Mouse (Mus musculus) embryonic fibroblast, embryonic 13.5 days (primary cell): ENCODE results near the gene Duoxa1.
"Not testable (repeated sequence)": the region's sequence is repeated elsewhere in the genome, so short reads cannot be mapped to it uniquely, and the experiment has no call there.

ENCODE experiments used
- CTCF ChIP-seq: IDR thresholded peaks from 2 replicates; pipeline ENCODE4 v1.5.1; 2011; ENCODE audit warnings: mild to moderate bottlenecking, control low read depth, low read length, moderate library complexity, borderline replicate concordance; ENCODE audit not compliant: insufficient read depth
- POLR2A ChIP-seq: IDR thresholded peaks from 2 replicates; pipeline ENCODE4 v1.6.1; 2011; ENCODE audit warnings: low read depth, mild to moderate bottlenecking, control low read depth, low read length, moderate library complexity

DNA sequence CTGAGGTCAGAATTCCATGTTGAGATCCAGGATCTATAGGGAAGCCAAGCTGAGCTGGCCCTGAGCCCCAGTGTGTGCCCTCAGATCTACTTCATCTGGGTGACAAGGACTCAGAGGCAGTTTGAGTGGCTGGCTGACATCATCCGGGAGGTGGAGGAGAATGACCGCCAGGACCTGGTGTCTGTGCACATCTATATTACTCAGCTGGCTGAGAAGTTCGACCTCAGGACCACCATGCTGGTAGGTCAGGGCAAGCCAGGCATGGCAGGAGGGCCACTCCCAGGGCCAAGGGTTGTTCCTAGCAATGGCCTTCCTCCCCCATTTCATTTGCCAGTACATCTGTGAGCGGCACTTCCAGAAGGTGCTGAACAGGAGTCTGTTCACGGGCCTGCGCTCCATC lies 32.6 kb upstream of the Duoxa1 start:
- not testable (repeated sequence) for TF ChIP-seq POLR2A, CTCF
